Mouse (Mus musculus): Measurements from ENCODE around the gene Agl. TPM values are rescaled to one million over a fixed set of nuclear protein-coding genes. Genes with fewer than 3 reads are reported as not detected.
"Not testable (repeated sequence)": the region's sequence is repeated elsewhere in the genome, so short reads cannot be mapped to it uniquely, and the experiment has no call there.

The Agl gene
- polyA plus RNA-seq, 1 experiment, result 32.2 TPM

DNA sequence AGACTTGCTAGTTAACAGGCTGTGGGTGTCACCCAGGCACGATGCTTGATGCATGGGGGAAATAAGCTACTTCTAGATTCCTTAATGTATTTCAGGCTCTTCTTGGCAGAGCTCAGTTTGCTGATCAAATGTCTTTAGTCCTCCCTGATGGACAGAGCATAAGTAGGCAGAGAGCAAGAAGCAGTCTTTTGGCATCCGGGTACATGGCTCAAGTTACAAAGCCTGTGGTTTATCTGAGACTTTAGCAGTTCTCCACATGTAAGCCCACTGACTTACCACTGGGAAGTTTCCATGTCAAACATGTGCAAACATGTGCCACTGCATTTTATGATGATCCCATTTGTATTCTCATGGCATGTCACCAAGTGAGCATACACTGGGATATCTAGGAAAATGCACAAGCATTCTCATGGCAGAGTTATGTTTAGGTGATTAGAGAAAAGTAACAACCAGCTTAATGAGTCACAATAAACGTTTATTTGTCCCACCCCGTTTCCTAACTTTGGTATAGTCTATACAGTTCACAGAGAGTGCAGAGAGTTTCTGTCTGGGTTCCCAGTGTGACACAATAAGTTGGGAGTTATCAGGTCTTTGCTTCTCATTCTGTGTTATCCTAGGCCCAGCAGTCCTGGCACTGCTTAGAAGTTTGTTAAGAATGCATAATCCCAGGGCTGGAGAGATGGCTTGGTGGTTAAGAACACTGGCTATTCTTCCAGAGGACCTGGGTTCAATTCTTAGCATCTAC, 18.7 kb upstream of the Agl start:
- H3K4me3 ChIP-seq (ENCODE audit: insufficient read depth, low read length), result no peak overlapping the region
- no peaks in the 10 kb centered on the region for H3K4me1 ChIP-seq (ENCODE audit: control insufficient read depth, insufficient read depth, low read length)
- TF ChIP-seq CTCF (IDR thresholded peaks at IDR 0.05; ENCODE audit: borderline replicate concordance, insufficient read depth, low read length), result no peak
- TF ChIP-seq POLR2A (IDR thresholded peaks at IDR 0.05; ENCODE audit: low read depth, low read length), result no peak
- no peak overlapping the region for H3K27ac ChIP-seq (ENCODE audit: insufficient read depth, low read length)

DNA sequence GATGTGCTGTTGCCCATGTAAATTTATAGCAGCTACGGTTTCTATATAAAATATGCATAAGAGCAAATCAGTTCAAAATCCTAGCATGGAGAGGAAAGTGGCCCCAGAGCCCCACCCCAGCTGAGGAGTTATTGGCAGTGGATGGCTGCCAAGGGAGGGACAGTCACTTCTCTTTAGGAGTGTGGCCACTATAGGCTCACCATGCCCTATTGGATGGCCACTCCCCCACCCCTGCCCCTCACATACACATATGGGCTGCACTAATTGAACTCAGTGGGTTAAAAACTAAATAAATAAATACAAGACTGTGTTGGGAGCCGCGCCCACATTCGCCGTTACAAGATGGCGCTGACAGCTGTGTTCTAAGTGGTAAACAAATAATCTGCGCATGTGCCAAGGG, 9.3 kb upstream of the Agl start:
- TF ChIP-seq CTCF (IDR thresholded peaks at IDR 0.05; ENCODE audit: borderline replicate concordance, insufficient read depth, low read length) (no peak), POLR2A (IDR thresholded peaks at IDR 0.05; ENCODE audit: low read depth, low read length) (no peak)
- no peak overlapping the region for H3K4me3 ChIP-seq (ENCODE audit: insufficient read depth, low read length)
- no peaks in the 10 kb centered on the region; the same call in 1 of the 2 replicates for H3K4me1 ChIP-seq (ENCODE audit: control insufficient read depth, insufficient read depth, low read length)
- H3K27ac ChIP-seq (ENCODE audit: insufficient read depth, low read length), result no peak overlapping the region

DNA sequence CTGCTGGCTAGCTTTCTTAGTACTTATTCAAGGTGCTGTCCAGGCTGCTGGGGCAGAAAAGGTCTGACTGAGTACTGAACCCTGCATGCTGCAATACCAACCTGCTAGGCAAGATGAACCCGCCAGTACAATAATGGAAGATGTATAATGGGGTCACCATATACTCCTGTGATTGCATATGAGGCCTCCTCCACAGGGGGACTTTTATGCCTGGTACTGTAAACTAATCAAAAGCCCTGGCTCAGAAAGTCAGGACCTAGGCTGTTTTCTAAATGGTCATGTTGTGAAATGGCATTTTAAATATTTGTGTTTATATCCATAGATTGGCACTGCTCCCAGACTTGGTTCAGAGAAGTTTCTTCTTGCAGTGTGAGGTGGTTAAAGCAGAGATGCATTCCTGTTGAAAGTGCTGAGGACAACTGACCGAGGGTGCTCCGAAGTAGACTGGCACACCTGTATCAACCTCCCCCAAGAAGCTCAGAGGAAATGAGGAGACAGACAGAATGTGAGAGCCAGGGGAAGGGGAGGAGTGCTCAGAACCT, 8.8 kb upstream of the Agl start:
- Histone ChIP-seq H3K4me3 (ENCODE audit: insufficient read depth, low read length) (no peak overlapping the region), H3K27ac (ENCODE audit: insufficient read depth, low read length) (no peak overlapping the region), H3K4me1 (ENCODE audit: control insufficient read depth, insufficient read depth, low read length) (no peaks in the 10 kb centered on the region; the same call in 1 of the 2 replicates)
- no peak for TF ChIP-seq CTCF (IDR thresholded peaks at IDR 0.05; ENCODE audit: borderline replicate concordance, insufficient read depth, low read length)
- TF ChIP-seq POLR2A (IDR thresholded peaks at IDR 0.05; ENCODE audit: low read depth, low read length), result no peak

DNA sequence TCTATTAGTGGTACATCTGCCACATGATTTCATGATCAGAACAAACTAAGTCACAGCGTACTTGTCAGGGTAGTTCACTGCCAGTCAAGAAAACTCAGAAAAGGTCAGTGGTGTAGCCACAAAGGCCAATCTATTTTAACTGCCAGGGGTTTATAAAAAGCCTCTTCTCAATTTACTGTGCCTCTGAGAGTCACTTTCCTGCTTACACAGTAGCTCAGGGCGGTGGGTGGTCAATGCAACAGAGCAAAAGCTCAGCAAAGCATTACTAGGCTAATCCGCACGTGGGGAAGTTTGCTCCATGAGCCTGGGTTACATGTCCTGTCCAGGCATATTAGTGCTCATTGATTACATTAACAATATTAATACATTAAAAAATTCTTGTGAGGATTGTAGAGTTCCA, 8.0 kb upstream of the Agl start:
- Histone ChIP-seq H3K4me1 (ENCODE audit: control insufficient read depth, insufficient read depth, low read length) (no peaks in the 10 kb centered on the region; the same call in 1 of the 2 replicates), H3K27ac (ENCODE audit: insufficient read depth, low read length) (no peak overlapping the region), H3K4me3 (ENCODE audit: insufficient read depth, low read length) (no peak overlapping the region)
- TF ChIP-seq CTCF (IDR thresholded peaks at IDR 0.05; ENCODE audit: borderline replicate concordance, insufficient read depth, low read length) (no peak), POLR2A (IDR thresholded peaks at IDR 0.05; ENCODE audit: low read depth, low read length) (no peak)

DNA sequence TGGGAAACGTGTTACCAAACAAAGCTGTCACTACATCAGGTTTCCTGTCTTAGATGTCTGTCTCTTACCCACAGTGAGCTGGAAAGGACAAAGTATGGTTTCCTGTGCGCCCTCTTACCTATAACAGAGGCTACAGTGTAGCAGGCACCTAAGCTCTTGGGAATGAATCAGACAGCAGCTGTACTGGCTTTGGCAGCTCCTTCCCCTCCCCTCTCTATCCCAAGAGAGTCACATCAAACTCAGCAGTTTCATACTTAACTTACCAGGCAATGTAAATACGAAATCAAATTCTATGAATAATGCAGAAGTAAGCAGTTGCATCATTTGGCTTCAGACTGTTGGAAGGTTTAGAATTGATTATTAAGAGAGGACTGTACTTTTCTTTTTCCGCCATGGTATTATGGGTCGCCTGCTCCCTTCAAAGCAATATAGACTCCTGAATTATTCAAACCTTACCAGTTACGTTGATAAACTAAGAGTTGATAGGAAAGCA, 7.4 kb upstream of the Agl start:
- H3K4me3 ChIP-seq (ENCODE audit: insufficient read depth, low read length), result no peak overlapping the region
- TF ChIP-seq POLR2A (IDR thresholded peaks at IDR 0.05; ENCODE audit: low read depth, low read length) (no peak), CTCF (IDR thresholded peaks at IDR 0.05; ENCODE audit: borderline replicate concordance, insufficient read depth, low read length) (no peak)
- H3K27ac ChIP-seq (ENCODE audit: insufficient read depth, low read length), result no peak overlapping the region
- H3K4me1 ChIP-seq (ENCODE audit: control insufficient read depth, insufficient read depth, low read length), result no peaks in the 10 kb centered on the region; the same call in 1 of the 2 replicates

DNA sequence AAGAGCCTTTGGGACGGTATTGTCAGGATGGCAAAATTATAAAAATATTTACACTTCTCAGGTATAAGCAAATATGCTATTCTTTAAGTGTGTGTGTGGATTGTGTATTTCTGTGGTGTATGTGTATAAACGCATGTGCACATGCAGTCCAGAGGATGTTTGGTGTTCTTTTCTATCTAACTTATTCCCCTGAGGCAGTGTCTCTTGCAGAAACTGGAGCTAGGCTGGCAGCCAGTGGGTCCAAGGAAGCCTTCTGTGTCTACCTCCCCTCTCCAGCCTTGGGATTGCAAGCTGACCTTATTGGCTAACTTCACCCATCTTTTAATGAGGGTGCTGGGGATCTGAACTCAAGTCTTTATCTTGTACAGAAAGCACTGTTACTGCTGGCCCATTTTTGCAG, 5.0 kb upstream of the Agl start:
- Histone ChIP-seq H3K4me1 (ENCODE audit: control insufficient read depth, insufficient read depth, low read length) (no peaks in the 10 kb centered on the region; the same call in 1 of the 2 replicates), H3K4me3 (ENCODE audit: insufficient read depth, low read length) (no peak overlapping the region), H3K27ac (ENCODE audit: insufficient read depth, low read length) (no peak overlapping the region)
- TF ChIP-seq POLR2A (IDR thresholded peaks at IDR 0.05; ENCODE audit: low read depth, low read length) (no peak), CTCF (IDR thresholded peaks at IDR 0.05; ENCODE audit: borderline replicate concordance, insufficient read depth, low read length) (no peak)

DNA sequence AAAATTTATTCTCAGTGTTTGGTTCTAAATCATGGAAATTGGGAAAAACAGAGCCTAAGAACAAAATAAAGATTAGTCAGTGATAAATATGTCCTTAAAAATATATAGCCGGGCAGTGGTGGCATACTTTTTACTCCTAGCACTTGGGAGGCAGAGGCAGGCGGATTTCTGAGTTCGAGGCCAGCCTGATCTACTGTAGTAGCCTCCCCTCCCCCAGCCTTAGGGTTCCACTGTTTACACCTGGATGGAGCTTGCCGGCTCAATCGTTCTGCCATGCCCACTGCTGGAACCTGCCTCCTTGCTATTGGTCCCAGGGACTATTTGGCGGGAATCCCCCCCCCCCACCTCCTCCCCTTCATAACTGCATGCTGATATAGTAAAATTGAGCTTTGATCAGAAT, 2.4 kb upstream of the Agl start:
- not testable (repeated sequence) for H3K4me3 ChIP-seq (ENCODE audit: insufficient read depth, low read length); H3K4me1 ChIP-seq (ENCODE audit: control insufficient read depth, insufficient read depth, low read length); H3K27ac ChIP-seq (ENCODE audit: insufficient read depth, low read length)

DNA sequence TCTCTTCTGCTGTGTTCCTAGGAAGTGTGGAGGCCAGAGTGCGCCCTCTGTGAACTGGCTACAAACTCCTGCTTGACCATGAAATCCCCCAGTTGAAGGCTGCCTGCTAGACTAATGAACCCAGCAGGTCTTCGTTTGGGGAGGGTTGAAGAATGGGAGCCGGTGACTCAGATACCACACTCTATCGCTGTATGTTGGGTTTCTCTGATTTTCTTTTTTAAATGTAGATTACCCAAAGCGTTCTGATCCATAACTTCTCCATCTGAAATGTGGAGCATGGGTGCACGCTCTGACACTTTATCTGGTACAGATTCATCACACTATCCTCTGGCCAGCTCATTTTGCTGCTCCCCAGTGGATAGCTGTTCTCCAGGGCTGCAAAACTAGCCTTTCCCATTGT, 1.3 kb upstream of the Agl start:
- Histone ChIP-seq H3K4me3 (ENCODE audit: insufficient read depth, low read length) (no peak overlapping the region), H3K27ac (ENCODE audit: insufficient read depth, low read length) (no peak overlapping the region), H3K4me1 (ENCODE audit: control insufficient read depth, insufficient read depth, low read length) (peaks cover 5% of the 10 kb centered on the region)
- TF ChIP-seq CTCF (IDR thresholded peaks at IDR 0.05; ENCODE audit: borderline replicate concordance, insufficient read depth, low read length) (no peak), POLR2A (IDR thresholded peaks at IDR 0.05; ENCODE audit: low read depth, low read length) (no peak)

DNA sequence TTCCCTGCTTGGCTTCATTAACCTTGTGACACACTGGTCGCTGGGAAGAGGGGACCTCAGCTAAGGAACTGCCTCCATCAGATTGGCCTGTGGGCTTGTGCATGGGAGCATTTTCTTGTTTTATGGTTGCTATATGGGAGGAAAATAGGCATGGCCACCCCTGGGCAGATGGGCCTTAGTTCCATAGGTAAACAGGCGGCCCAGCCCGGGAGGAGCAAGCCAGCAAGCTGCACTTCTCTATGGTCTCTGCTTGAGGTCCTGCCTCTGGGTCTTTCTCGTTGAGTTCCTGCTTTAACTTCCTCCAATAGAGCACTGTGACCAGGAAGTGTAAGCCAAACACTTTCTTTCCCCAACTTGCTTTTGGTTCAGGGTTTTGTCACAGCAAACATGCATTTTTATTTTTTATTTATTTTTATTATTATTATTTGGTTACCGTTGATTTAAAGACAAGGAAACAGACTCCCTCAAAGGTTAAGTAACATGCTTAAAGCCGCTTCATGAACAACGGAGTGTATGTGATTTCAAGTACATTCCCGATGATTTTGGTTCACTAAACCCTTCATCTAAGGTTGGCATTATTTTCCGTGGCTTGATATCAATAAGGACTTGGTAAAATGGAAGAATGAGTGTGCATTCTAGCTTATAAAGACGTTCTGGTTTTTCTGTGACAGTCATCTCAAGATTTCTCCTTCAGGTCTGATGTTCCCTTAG, 696 bp upstream of the Agl start:
- TF ChIP-seq POLR2A (IDR thresholded peaks at IDR 0.05; ENCODE audit: low read depth, low read length) (no peak), CTCF (IDR thresholded peaks at IDR 0.05; ENCODE audit: borderline replicate concordance, insufficient read depth, low read length) (no peak)
- Histone ChIP-seq H3K27ac (ENCODE audit: insufficient read depth, low read length) (peak overlapping the region; percentile 63), H3K4me3 (ENCODE audit: insufficient read depth, low read length) (peak overlapping the region; percentile 59), H3K4me1 (ENCODE audit: control insufficient read depth, insufficient read depth, low read length) (peaks cover 5% of the 10 kb centered on the region)

DNA sequence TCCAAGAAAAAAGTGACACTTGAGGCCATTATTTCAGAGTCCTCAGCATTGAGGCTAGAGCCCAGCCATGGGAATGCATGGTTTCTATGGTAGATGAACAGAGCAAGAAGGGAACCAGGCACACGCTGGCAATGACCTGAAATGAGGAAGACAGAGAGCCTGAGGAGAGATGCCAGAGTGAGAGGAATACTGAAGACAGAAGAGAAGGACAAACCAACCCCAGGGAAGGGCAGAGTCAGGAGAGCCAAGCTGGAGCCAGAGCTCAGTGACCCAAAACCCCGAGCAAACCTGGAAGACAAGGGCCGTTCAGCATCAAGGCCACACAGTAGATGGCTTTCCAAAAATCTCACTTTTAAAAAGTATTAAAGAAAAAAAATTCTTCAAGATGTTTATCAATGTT, 2.1 kb downstream of the Agl start:
- H3K4me1 ChIP-seq (ENCODE audit: control insufficient read depth, insufficient read depth, low read length), result peaks cover 5% of the 10 kb centered on the region
- no peak overlapping the region for H3K4me3 ChIP-seq (ENCODE audit: insufficient read depth, low read length)
- TF ChIP-seq POLR2A (IDR thresholded peaks at IDR 0.05; ENCODE audit: low read depth, low read length), result no peak
- TF ChIP-seq CTCF (IDR thresholded peaks at IDR 0.05; ENCODE audit: borderline replicate concordance, insufficient read depth, low read length), result no peak
- H3K27ac ChIP-seq (ENCODE audit: insufficient read depth, low read length), result no peak overlapping the region
